Mouse (Mus musculus) brain, embryonic 14.5 days (tissue): ENCODE data around the gene Slc46a1.

ENCODE experiments used
- CTCF ChIP-seq: fragments of 200-500 bp; IDR thresholded peaks from 2 replicates; pipeline ENCODE4 v1.5.1; 2012; ENCODE audit warnings: inconsistent platforms, mild to moderate bottlenecking, moderate library complexity, borderline replicate concordance; ENCODE audit not compliant: insufficient read depth, insufficient read length; ENCODE audit errors: extremely low read depth
- POLR2A ChIP-seq: fragments of 200-500 bp; IDR thresholded peaks from 2 replicates; pipeline ENCODE4 v1.6.1; 2012; ENCODE audit warnings: mild to moderate bottlenecking, inconsistent platforms, borderline replicate concordance; ENCODE audit not compliant: poor library complexity, insufficient read depth, insufficient read length, severe bottlenecking; ENCODE audit errors: extremely low read depth

DNA sequence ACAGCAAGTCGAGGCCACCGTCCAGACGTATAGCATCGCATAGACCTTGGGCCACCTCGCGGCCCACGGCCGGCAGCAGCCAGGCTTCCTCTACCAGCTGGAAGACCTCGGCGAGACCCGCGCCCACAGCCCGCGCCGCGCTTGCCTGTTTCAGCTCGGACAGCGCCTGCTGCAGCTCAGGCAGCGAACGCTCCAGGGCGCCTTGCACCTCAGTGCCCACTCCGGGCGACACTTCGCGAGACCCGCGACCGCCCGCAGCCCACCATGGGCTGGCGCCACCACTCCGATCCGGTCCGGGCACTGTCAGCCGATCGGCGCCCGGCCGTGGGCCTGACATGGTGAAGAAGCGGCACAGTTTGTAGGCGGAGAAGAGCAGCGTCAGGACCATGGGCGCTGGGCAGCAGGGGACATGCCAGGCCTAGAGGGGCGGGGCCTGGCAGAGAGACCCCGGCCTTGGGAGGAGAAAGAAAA, 31.6 kb downstream of the Slc46a1 start:
- TF ChIP-seq CTCF (no peak), POLR2A (no peak)
